Mouse (Mus musculus) erythroblast, embryonic 14.5 days (primary cell): Measurements from ENCODE around the gene Muc20.

ENCODE experiments used
- GATA1 ChIP-seq: IDR thresholded peaks from 2 replicates; pipeline ENCODE4 v1.6.1; 2012; ENCODE audit warnings: low read length, inconsistent platforms, mixed read lengths
- TAL1 ChIP-seq: IDR thresholded peaks from 3 replicates; pipeline ENCODE4 v1.6.1; 2012; ENCODE audit warnings: low read length, inconsistent platforms, mixed read lengths

GRCm38 (mm10) chr16:32796676-32797425 lies 384 bp downstream of the Muc20 start:
- TF ChIP-seq GATA1 (no peak), TAL1 (no peak)
